Comparison of ENCODE assay signal across 32 mouse cellular contexts in the genomic region with DNA sequence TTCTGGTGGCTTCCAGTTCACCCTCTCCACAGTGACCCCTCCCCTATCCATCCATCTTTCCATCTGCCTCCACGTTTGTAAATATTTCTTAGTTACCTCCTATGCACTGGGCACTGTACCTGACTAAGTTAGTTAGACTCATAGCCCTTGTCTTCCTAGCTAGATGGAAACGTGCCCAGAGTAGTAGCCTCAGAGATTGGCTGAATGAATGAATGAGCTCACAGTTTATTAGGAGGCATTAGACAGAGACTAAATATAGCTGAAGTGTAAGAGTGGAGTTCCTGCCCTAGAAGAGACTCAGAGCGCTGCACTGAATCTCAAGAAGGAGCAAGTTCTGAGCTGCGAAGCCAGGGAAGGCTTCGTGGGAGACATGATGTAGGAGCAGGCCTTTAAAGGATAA. TPM values are rescaled to one million over a fixed set of nuclear protein-coding genes. Genes with fewer than 3 reads are reported as not detected.
A peak's percentile ranks its signal among the peaks of the same experiment; 100 is the strongest.
DNase-seq lines count a peak whose midpoint lies in the region; ATAC-seq and TF ChIP-seq lines count a peak whose summit lies in the region.
"Had no signal": no experiment of that assay in that cellular context is flagged by ENCODE, and none has a peak within 500 bp of the region (broad histone marks: within the 10 kb centered on the region; RNA-seq: fewer than 3 reads in every experiment).

No protein-coding gene starts in this region.

- H3K36me3 ChIP-seq in heart, adult 2 months (ENCODE audit: control insufficient read depth, insufficient read depth, low read length), result peaks cover 3% of the 10 kb centered on the region
- H3K36me3 ChIP-seq in heart, embryonic 13.5 days, result peaks cover 22% of the 10 kb centered on the region
- no peaks in the 10 kb centered on the region for H3K36me3 ChIP-seq in intestine, postnatal 0 days (ENCODE audit: control insufficient read depth, insufficient read depth)
- H3K36me3 ChIP-seq: forebrain, embryonic 12.5 days; G1E; hindbrain, embryonic 15.5 days; liver, embryonic 15.5 days; lung, embryonic 15.5 days had no signal

- no peak for TF ChIP-seq POLR2A in heart, adult 2 months (IDR thresholded peaks at IDR 0.05; ENCODE audit: insufficient read depth, low read depth, low read length)

- peak; percentile 34 for DNase-seq in gastrocnemius, adult 2 months
- DNase-seq in gastrocnemius, postnatal 4 days (ENCODE audit: low spot score in 2 of 2), result no peak
- DNase-seq in heart, adult 2 months, result peak in 1 of 2 experiments; percentile 14
- peak; percentile 40 for DNase-seq in heart, postnatal 4 days
- DNase-seq in lung, postnatal 25 days (ENCODE audit: low spot score), result no peak
- DNase-seq: adrenal gland, postnatal 14 days; cerebellum, adult 8-10 months; gastrocnemius, postnatal 10 days; kidney, adult 8-10 months; kidney, postnatal 10 days; left cerebral cortex, postnatal 4 days; liver; right cerebral cortex, adult 18-20 months; right cerebral cortex, postnatal 4 days; thymus, adult 2 months; thymus, postnatal 4 days had no signal

- H3K9ac ChIP-seq in heart, adult 2 months (ENCODE audit: low read depth, low read length), result no peak overlapping the region
- no peak overlapping the region for H3K9ac ChIP-seq in heart, embryonic 13.5 days
- no peak overlapping the region for H3K9ac ChIP-seq in intestine, postnatal 0 days (ENCODE audit: low read depth, low read length)
- H3K9ac ChIP-seq: forebrain, embryonic 12.5 days; hindbrain, embryonic 15.5 days; liver, embryonic 15.5 days; lung, embryonic 15.5 days had no signal

- H3K27me3 ChIP-seq in heart, adult 2 months (ENCODE audit: control insufficient read depth, insufficient read depth, low read length), result no peaks in the 10 kb centered on the region
- H3K27me3 ChIP-seq in heart, embryonic 13.5 days (replicated peaks), result no peaks in the 10 kb centered on the region
- no peaks in the 10 kb centered on the region for H3K27me3 ChIP-seq in intestine, postnatal 0 days (replicated peaks; ENCODE audit: control insufficient read depth, insufficient read depth, low read length)
- H3K27me3 ChIP-seq: forebrain, embryonic 12.5 days; hindbrain, embryonic 15.5 days; liver, embryonic 15.5 days; lung, embryonic 15.5 days had no signal

- no peak overlapping the region for H3K4me3 ChIP-seq in gastrocnemius, adult 2 months
- no peak overlapping the region for H3K4me3 ChIP-seq in heart, adult 2 months
- H3K4me3 ChIP-seq in heart, embryonic 13.5 days, result no peak overlapping the region
- no peak overlapping the region for H3K4me3 ChIP-seq in intestine, postnatal 0 days (ENCODE audit: low read depth, low read length)
- H3K4me3 ChIP-seq: forebrain, embryonic 12.5 days; hindbrain, embryonic 15.5 days; liver, embryonic 15.5 days; lung, embryonic 15.5 days had no signal

- no peak for TF ChIP-seq CTCF in gastrocnemius, adult 2 months (IDR thresholded peaks at IDR 0.05)
- no peak for TF ChIP-seq CTCF in heart, adult 2 months (IDR thresholded peaks at IDR 0.05)
- TF ChIP-seq CTCF in intestine, postnatal 0 days (IDR thresholded peaks at IDR 0.05; ENCODE audit: low read depth), result no peak

- peaks cover 5% of the 10 kb centered on the region; the same call in 1 of the 2 replicates for H3K4me1 ChIP-seq in heart, adult 2 months (ENCODE audit: control insufficient read depth, insufficient read depth, low read length)
- H3K4me1 ChIP-seq in heart, embryonic 13.5 days, result peaks cover 71% of the 10 kb centered on the region
- peaks cover 7% of the 10 kb centered on the region for H3K4me1 ChIP-seq in intestine, postnatal 0 days (replicated peaks; ENCODE audit: control insufficient read depth, insufficient read depth, low read length)
- H3K4me1 ChIP-seq: forebrain, embryonic 12.5 days had no signal

- H3K4me2 ChIP-seq in heart, embryonic 13.5 days, result peak overlapping the region; percentile 70
- no peak overlapping the region for H3K4me2 ChIP-seq in intestine, postnatal 0 days (replicated peaks; ENCODE audit: low read depth)
- H3K4me2 ChIP-seq: forebrain, embryonic 12.5 days; hindbrain, embryonic 15.5 days; liver, embryonic 15.5 days had no signal

- no peaks in the 10 kb centered on the region for H3K79me2 ChIP-seq in heart, adult 2 months (replicated peaks; ENCODE audit: control insufficient read depth, insufficient read depth, low read length)

- intact Hi-C loops in gastrocnemius, adult 2 months (cut with DNase I), result loop anchor here (5.0 kb wide), 1 partner anchor 126 kb away; a partner anchor contains a TSS
- intact Hi-C loops in heart, adult 2 months (cut with DNase I), result no loop called here

- peak overlapping the region; percentile 96 for H3K27ac ChIP-seq in gastrocnemius, adult 2 months
- H3K27ac ChIP-seq in heart, adult 2 months, result peak overlapping the region; percentile 90; the same call in 1 of the 2 replicates
- peak overlapping the region; percentile 98 for H3K27ac ChIP-seq in heart, embryonic 13.5 days (replicated peaks)
- no peak overlapping the region for H3K27ac ChIP-seq in intestine, postnatal 0 days (ENCODE audit: low read depth, low read length)
- H3K27ac ChIP-seq: forebrain, embryonic 12.5 days; hindbrain, embryonic 15.5 days; liver, embryonic 15.5 days; lung, embryonic 15.5 days; macrophage had no signal

- H3K9me3 ChIP-seq in heart, embryonic 13.5 days, result no peaks in the 10 kb centered on the region
- H3K9me3 ChIP-seq in intestine, postnatal 0 days (ENCODE audit: control insufficient read depth), result no peaks in the 10 kb centered on the region
- H3K9me3 ChIP-seq: forebrain, embryonic 12.5 days; G1E; hindbrain, embryonic 15.5 days; liver, embryonic 15.5 days; lung, embryonic 15.5 days had no signal

- WGBS in heart, adult 2 months, result 61% methylated on average over 5 of the region's 5 CpGs
- WGBS in heart, embryonic 13.5 days, result 62% methylated on average over 5 of the region's 5 CpGs
- WGBS in intestine, postnatal 0 days, result 86% methylated on average over 5 of the region's 5 CpGs

- ATAC-seq in heart, embryonic 13.5 days (ENCODE audit: extremely low read depth, insufficient number of reproducible peaks, low FRiP score, low TSS enrichment), result no peak
- no peak for ATAC-seq in erythroid progenitor cell, adult 5-6 weeks (replicated peaks; ENCODE audit: low FRiP score, poor library complexity, severe bottlenecking)
- ATAC-seq in intestine, postnatal 0 days, result no peak
- ATAC-seq: CD4-positive, CD25-positive, alpha-beta regulatory T cell, adult 4 months; midbrain, embryonic 16.5 days had no signal

- no peak for TF ChIP-seq EP300 in heart, adult 2 months (IDR thresholded peaks at IDR 0.05; ENCODE audit: insufficient read depth, low read depth, low read length)

RNA-seq across cellular contexts. Expression of a gene that starts 0.8 kb away (rescaled TPM):
- 10 to 100 TPM; 68.9 to 69.3 TPM for total RNA-seq in gastrocnemius, adult 2 months (2021)
- total RNA-seq in gastrocnemius, postnatal 4 days (2021), result 100 to 1,000 TPM; 115 to 133 TPM
- 10 to 100 TPM; 37.3 to 42.1 TPM for total RNA-seq in heart, adult 2 months (2021)
- 9.4 and 12.8 TPM in 2 replicates for polyA plus RNA-seq in heart, adult 2 months (2012; rRNA removed)
- 45.4 and 48.9 TPM in 2 replicates for polyA plus RNA-seq in heart, embryonic 13.5 days (2015; fragmentation: Nextera tagmentation; extraction: Ambion mirVana)
- 10 to 100 TPM; 60.0 to 68.2 TPM for total RNA-seq in heart, postnatal 4 days (2021)
- not detected in 2 replicates for total RNA-seq in erythroid progenitor cell, adult 5-6 weeks (2015; ENCODE audit: low replicate concordance)
- not detected in 2 replicates for total RNA-seq in erythroid progenitor cell, adult 5-6 weeks (2017; ENCODE audit: low replicate concordance)
- polyA plus RNA-seq in intestine, postnatal 0 days (2015; fragmentation: Nextera tagmentation; extraction: Ambion mirVana), result 0.61 and 0.99 TPM in 2 replicates
- total RNA-seq: common myeloid progenitor, adult 5-6 weeks had no signal
- polyA plus RNA-seq: CD4-positive, CD25-positive, alpha-beta regulatory T cell, adult 4 months; G1E had no signal

RNA-seq across cellular contexts. Expression of a gene that starts 1.5 kb away (rescaled TPM):
- total RNA-seq in gastrocnemius, adult 2 months (2021), result not detected
- total RNA-seq in gastrocnemius, postnatal 4 days (2021), result not detected
- total RNA-seq in heart, adult 2 months (2021), result not detected
- not detected in 2 replicates for polyA plus RNA-seq in heart, adult 2 months (2012; rRNA removed)
- 0.13 TPM in 1 of 2 replicates, not detected in the other for polyA plus RNA-seq in heart, embryonic 13.5 days (2015; fragmentation: Nextera tagmentation; extraction: Ambion mirVana)
- total RNA-seq in heart, postnatal 4 days (2021), result not detected
- total RNA-seq in erythroid progenitor cell, adult 5-6 weeks (2015; ENCODE audit: low replicate concordance), result not detected in 2 replicates
- total RNA-seq in erythroid progenitor cell, adult 5-6 weeks (2017; ENCODE audit: low replicate concordance), result not detected in 2 replicates
- polyA plus RNA-seq in intestine, postnatal 0 days (2015; fragmentation: Nextera tagmentation; extraction: Ambion mirVana), result 136 and 161 TPM in 2 replicates
- total RNA-seq: adrenal gland, postnatal 14 days; common myeloid progenitor, adult 5-6 weeks; gastrocnemius, postnatal 10 days; heart, postnatal 14 days; layer of hippocampus, postnatal 14 days; left cerebral cortex, adult 8-10 months; left cerebral cortex, postnatal 4 days had no signal
- polyA plus RNA-seq: CD4-positive, CD25-positive, alpha-beta regulatory T cell, adult 4 months; forebrain, embryonic 12.5 days; G1E; hindbrain, embryonic 15.5 days; lung, embryonic 15.5 days; macrophage; neural tube, embryonic 14.5 days had no signal

Comparison
In these comparisons a context has a peak if more than half of its experiments do, and no peak if none do; other contexts are left out.
1. DNase-seq: peak in gastrocnemius, adult 2 months (single experiment) and heart, postnatal 4 days (single experiment); none in gastrocnemius, postnatal 4 days (0 of 2) and lung, postnatal 25 days (single experiment).
2. RNA of a gene that starts 0.8 kb away (total RNA-seq): 115 to 133 TPM in gastrocnemius, postnatal 4 days, 68.9 to 69.3 TPM in gastrocnemius, adult 2 months, 60.0 to 68.2 TPM in heart, postnatal 4 days and 37.3 to 42.1 TPM in heart, adult 2 months; not detected in erythroid progenitor cell, adult 5-6 weeks; every median in the first group is over 10 times any median in the second.